In the genomic region with DNA sequence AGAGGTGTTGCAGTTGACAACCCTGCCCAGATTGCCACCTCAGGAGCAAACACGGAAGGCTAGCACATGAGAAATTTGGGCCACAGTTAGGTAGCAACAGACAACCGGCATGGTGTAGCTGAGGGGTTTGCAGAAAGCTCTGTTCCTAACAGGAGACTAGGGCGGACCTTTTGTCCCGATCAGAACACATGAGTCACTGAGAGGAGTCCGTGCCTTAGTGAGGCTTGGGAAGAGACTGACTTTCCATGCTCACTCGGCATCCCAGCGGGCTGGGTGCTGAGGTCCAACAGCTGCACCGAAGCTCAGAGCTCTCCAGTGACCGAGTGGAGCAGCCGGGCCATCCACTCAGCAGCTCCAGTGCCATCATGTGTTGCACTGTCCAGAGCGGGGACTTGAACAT, we compare ENCODE assay signal across 15 mouse cellular contexts. TPM values are rescaled to one million over a fixed set of nuclear protein-coding genes. Genes with fewer than 3 reads are reported as not detected.
A peak's percentile ranks its signal among the peaks of the same experiment; 100 is the strongest.
DNase-seq lines count a peak whose midpoint lies in the region; ATAC-seq and TF ChIP-seq lines count a peak whose summit lies in the region.
"Had no signal": no experiment of that assay in that cellular context is flagged by ENCODE, and none has a peak within 500 bp of the region (broad histone marks: within the 10 kb centered on the region; RNA-seq: fewer than 3 reads in every experiment).

No protein-coding gene starts in this region.

- peak overlapping the region; percentile 2; the same call in 1 of the 2 replicates for H3K27ac ChIP-seq in kidney, adult 2 months (ENCODE audit: insufficient read depth, low read depth, low read length)
- H3K27ac ChIP-seq in heart, embryonic 15.5 days: peak overlapping the region; percentile 60; the same call in 1 of the 2 replicates
- H3K27ac ChIP-seq: hindbrain, embryonic 14.5 days; kidney, embryonic 15.5 days; limb, embryonic 12.5 days; neural tube, embryonic 15.5 days had no signal

- no peak overlapping the region for H3K4me2 ChIP-seq in heart, embryonic 15.5 days
- H3K4me2 ChIP-seq: hindbrain, embryonic 14.5 days; kidney, embryonic 15.5 days; limb, embryonic 12.5 days; neural tube, embryonic 15.5 days had no signal

- H3K4me3 ChIP-seq in kidney, adult 2 months (ENCODE audit: insufficient read depth, low read depth, low read length): no peak overlapping the region
- no peak overlapping the region for H3K4me3 ChIP-seq in heart, embryonic 15.5 days
- H3K4me3 ChIP-seq: erythroblast, embryonic 14.5 days; kidney, embryonic 15.5 days; limb, embryonic 12.5 days; neural tube, embryonic 15.5 days had no signal

- H3K27me3 ChIP-seq in kidney, adult 2 months (replicated peaks; ENCODE audit: control insufficient read depth, insufficient read depth, low read length): no peaks in the 10 kb centered on the region
- no peaks in the 10 kb centered on the region for H3K27me3 ChIP-seq in heart, embryonic 15.5 days
- H3K27me3 ChIP-seq: kidney, embryonic 15.5 days; limb, embryonic 12.5 days; neural tube, embryonic 15.5 days had no signal

- no peak for DNase-seq in kidney, adult 2 months
- DNase-seq in kidney, postnatal 4 days: no peak
- DNase-seq in urinary bladder, postnatal 14 days (ENCODE audit: low spot score): peak; percentile 34
- no peak for DNase-seq in urinary bladder, postnatal 4 days (ENCODE audit: low spot score in 2 of 2)
- no peak for DNase-seq in ovary, postnatal 10 days (ENCODE audit: low spot score)
- DNase-seq in adrenal gland, postnatal 4 days (ENCODE audit: low spot score in 2 of 2): no peak
- DNase-seq: cerebellum, postnatal 36 days; right cerebral cortex, postnatal 14 days had no signal

- no peak for ATAC-seq in heart, embryonic 15.5 days (replicated peaks; ENCODE audit: insufficient number of reproducible peaks, insufficient read depth, low FRiP score, low read depth)
- ATAC-seq: midbrain, embryonic 16.5 days had no signal

- H3K9me3 ChIP-seq in heart, embryonic 15.5 days (replicated peaks): no peaks in the 10 kb centered on the region
- H3K9me3 ChIP-seq: kidney, embryonic 15.5 days; limb, embryonic 12.5 days; neural tube, embryonic 15.5 days had no signal

- H3K9ac ChIP-seq in heart, embryonic 15.5 days: 0 out of 2 replicates have a peak overlapping the region, but pooled peaks have one; percentile 16
- H3K9ac ChIP-seq: hindbrain, embryonic 14.5 days; kidney, embryonic 15.5 days; limb, embryonic 12.5 days; neural tube, embryonic 15.5 days had no signal

- peaks cover 32% of the 10 kb centered on the region for H3K4me1 ChIP-seq in kidney, adult 2 months (ENCODE audit: control insufficient read depth, insufficient read depth, low read length)
- peaks cover 95% of the 10 kb centered on the region for H3K4me1 ChIP-seq in heart, embryonic 15.5 days (replicated peaks)

- no peak for TF ChIP-seq CTCF in kidney, adult 2 months (conservative IDR thresholded peaks at IDR 0.05; ENCODE audit: insufficient read depth, insufficient read length, low read depth, low read length)

- H3K36me3 ChIP-seq in kidney, adult 2 months (ENCODE audit: control insufficient read depth, insufficient read depth, low read length): no peaks in the 10 kb centered on the region
- no peaks in the 10 kb centered on the region for H3K36me3 ChIP-seq in heart, embryonic 15.5 days
- H3K36me3 ChIP-seq: kidney, embryonic 15.5 days; limb, embryonic 12.5 days; neural tube, embryonic 15.5 days had no signal

- no peak for TF ChIP-seq POLR2A in kidney, adult 2 months (IDR thresholded peaks at IDR 0.05; ENCODE audit: low read depth, low read length)

- WGBS in kidney, adult 2 months: 74% methylated on average over 11 of the region's 11 CpGs
- WGBS in heart, embryonic 15.5 days: 68% methylated on average over 11 of the region's 11 CpGs

RNA-seq across cellular contexts. Expression of a gene that starts 26.9 kb away (rescaled TPM):
- 17.3 and 19.8 TPM in 2 replicates for polyA plus RNA-seq in kidney, adult 2 months (2012; rRNA removed)
- polyA plus RNA-seq in heart, embryonic 15.5 days (2015; fragmentation: Nextera tagmentation; extraction: Ambion mirVana): 4.9 and 7.9 TPM in 2 replicates
- 10 to 100 TPM; 51.2 to 56.3 TPM for total RNA-seq in adrenal gland, postnatal 4 days (2021)
